Mouse (Mus musculus) olfactory bulb, adult 2 months (tissue): ENCODE measurements around the gene Hist1h4b. TPM values are rescaled to one million over a fixed set of nuclear protein-coding genes. Genes with fewer than 3 reads are reported as not detected.
"Not testable (repeated sequence)": the region's sequence is repeated elsewhere in the genome, so short reads cannot be mapped to it uniquely, and the experiment has no call there.

ENCODE experiments used
- H3K27ac ChIP-seq: fragments of 200-500 bp; 2 replicates; pipeline ENCODE4 v1.5.1; 2012; ENCODE audit warnings: low read depth, low read length; ENCODE audit not compliant: insufficient read depth
- H3K4me1 ChIP-seq: fragments of 200-500 bp; 2 replicates; pipeline ENCODE4 v1.6.1; 2012; ENCODE audit warnings: low read length; ENCODE audit not compliant: control insufficient read depth, insufficient read depth
- H3K4me3 ChIP-seq: fragments of 200-500 bp; 2 replicates; pipeline ENCODE4 v1.5.1; 2012; ENCODE audit warnings: mild to moderate bottlenecking, low read depth, low read length, moderate library complexity; ENCODE audit not compliant: insufficient read depth
- CTCF ChIP-seq: fragments of 200-500 bp; IDR thresholded peaks from 2 replicates; pipeline ENCODE4 v1.5.1; 2012; ENCODE audit warnings: low read depth, mild to moderate bottlenecking, low read length, moderate library complexity; ENCODE audit not compliant: insufficient read depth
- POLR2A ChIP-seq: fragments of 200-500 bp; IDR thresholded peaks from 2 replicates; pipeline ENCODE4 v1.6.1; 2012; ENCODE audit warnings: mild to moderate bottlenecking, low read depth, low read length, moderate library complexity; ENCODE audit not compliant: insufficient read depth
- WGBS: fragments of 180-500 bp; shearing (Covaris S2); methylation state at CpG from one replicate; pipeline ENCODE4 v1.1.7; 2018; 5-methylcytosine and 5-hydroxymethylcytosine counted together
- polyA plus RNA-seq: library from polyadenylated mRNA; stranded (reverse); fragments of >200 nt; gene quantifications from 2 replicates; pipeline ENCODE4 v1.2.4, GENCODE M21; 2012; ENCODE audit warnings: low replicate concordance; ENCODE audit not compliant: missing spikeins, insufficient read depth, insufficient read length

Gene Hist1h4b
- polyA plus RNA-seq, 1 experiment: not detected

- H3K4me1 ChIP-seq: peaks cover 3% of the 10 kb centered on the region; the same call in 1 of the 2 replicates
- no peak for TF ChIP-seq CTCF
- no peak for TF ChIP-seq POLR2A
- no peak overlapping the region for H3K4me3 ChIP-seq
- H3K27ac ChIP-seq: no peak overlapping the region
Measured at GRCm38 (mm10) chr13:23766772-23767171, 10.0 kb downstream of the Hist1h4b start.

DNA sequence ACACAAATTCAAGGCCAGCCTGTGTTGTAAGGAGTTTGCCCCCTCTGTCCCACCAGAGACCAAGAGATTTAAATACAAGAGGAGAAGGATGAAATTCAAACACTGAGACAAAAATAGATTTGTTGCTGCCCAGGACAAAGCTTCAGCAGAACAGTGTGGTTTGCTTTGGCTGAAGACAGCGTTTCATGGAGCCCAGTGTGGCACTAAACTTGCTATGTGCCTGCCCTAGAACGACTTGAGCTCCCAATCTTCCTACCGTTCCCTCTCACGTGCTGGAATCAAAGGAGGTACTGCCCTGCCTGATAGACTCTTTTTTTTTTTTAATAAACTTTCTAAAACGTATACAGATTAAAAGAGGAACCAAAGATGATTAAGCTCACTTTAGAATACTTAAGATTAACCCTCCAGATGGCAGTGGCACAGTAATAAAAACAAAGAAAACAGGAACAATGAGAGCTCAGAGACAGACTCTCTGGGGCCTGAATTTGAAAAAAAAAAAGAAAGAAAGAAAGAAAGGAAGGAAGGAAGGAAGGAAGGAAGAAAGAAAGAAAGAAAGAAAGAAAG, 12.1 kb downstream of the Hist1h4b start:
- 45% methylated on average over 5 of the region's 5 CpGs for WGBS
- Histone ChIP-seq H3K4me3 (no peak overlapping the region), H3K27ac (no peak overlapping the region), H3K4me1 (peaks cover 6% of the 10 kb centered on the region)
- no peak for TF ChIP-seq POLR2A
- no peak for TF ChIP-seq CTCF

DNA sequence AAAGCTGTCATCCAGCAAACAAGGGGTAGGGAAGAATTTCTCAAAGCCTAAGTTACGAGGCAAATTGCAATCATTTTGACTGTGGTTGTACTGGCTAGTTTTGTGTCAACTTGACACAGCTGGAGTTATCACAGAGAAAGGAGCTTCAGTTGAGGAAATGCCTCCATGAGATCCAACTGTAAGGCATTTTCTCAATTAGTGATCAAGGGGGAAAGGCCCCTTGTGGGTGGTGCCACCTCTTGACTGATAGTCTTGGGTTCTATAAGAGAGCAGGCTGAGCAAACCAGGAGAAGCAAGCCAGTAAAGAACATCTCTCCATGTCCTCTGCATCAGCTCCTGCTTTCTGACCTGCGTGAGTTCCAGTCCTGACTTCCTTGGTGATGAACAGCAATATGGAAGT, 12.8 kb downstream of the Hist1h4b start, which contains the start of gene Trim38:
TSS of gene Trim38 (plus strand) at position 301 of the 400 bp plus-strand sequence.
- H3K4me3 ChIP-seq, H3K27ac ChIP-seq, H3K4me1 ChIP-seq: not testable (repeated sequence)
- 92% methylated on average over 2 of the region's 2 CpGs for WGBS

GRCm38 (mm10) chr13:23772561-23773313, 15.9 kb downstream of the Hist1h4b start:
- 26% methylated on average over 21 of the region's 21 CpGs for WGBS
- no peak for TF ChIP-seq CTCF
- TF ChIP-seq POLR2A: no peak
- Histone ChIP-seq H3K4me3 (no peak overlapping the region), H3K27ac (no peak overlapping the region), H3K4me1 (peaks cover 3% of the 10 kb centered on the region)

DNA sequence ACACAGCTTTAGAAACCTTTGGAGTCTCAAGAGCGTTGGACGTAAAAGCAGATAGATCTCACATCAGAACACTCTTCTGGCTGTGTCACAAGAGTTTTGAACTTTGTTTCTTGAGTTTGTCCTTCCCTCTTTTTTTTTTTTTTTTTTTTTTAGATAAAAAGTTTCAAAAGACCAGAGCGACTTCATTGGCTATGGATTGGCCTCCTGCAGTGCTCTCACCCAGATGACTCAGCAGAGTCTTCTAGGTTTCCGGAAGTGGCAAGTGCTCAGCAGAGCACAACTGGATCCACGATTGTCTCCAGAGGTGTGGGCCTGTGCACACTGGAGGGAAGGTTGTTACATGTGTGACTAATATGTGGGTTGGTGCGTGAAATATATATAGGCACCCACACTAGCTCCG, 21.5 kb downstream of the Hist1h4b start:
- no peak overlapping the region for H3K4me3 ChIP-seq
- no peak for TF ChIP-seq CTCF
- TF ChIP-seq POLR2A: no peak
- H3K27ac ChIP-seq: no peak overlapping the region
- WGBS: 87% methylated on average over 7 of the region's 7 CpGs
- no peaks in the 10 kb centered on the region for H3K4me1 ChIP-seq

- Histone ChIP-seq H3K4me3 (no peak overlapping the region), H3K4me1 (no peaks in the 10 kb centered on the region), H3K27ac (no peak overlapping the region)
- 92% methylated on average over 4 of the region's 4 CpGs for WGBS
- TF ChIP-seq POLR2A (no peak), CTCF (no peak)
Measured at GRCm38 (mm10) chr13:23779025-23779424, 22.2 kb downstream of the Hist1h4b start.

- H3K4me3 ChIP-seq: no peak overlapping the region
- TF ChIP-seq CTCF (no peak), POLR2A (no peak)
- H3K27ac ChIP-seq: no peak overlapping the region
- 38% methylated on average over 2 of the region's 2 CpGs for WGBS
- no peaks in the 10 kb centered on the region for H3K4me1 ChIP-seq
Measured at GRCm38 (mm10) chr13:23792520-23792919, 35.7 kb downstream of the Hist1h4b start.

GRCm38 (mm10) chr13:23799405-23799804, 42.6 kb downstream of the Hist1h4b start:
- Histone ChIP-seq H3K4me1 (no peaks in the 10 kb centered on the region), H3K27ac (no peak overlapping the region), H3K4me3 (no peak overlapping the region)
- TF ChIP-seq POLR2A (no peak), CTCF (no peak)
- WGBS: 88% methylated on average over 5 of the region's 5 CpGs

GRCm38 (mm10) chr13:23804532-23804931, 47.7 kb downstream of the Hist1h4b start:
- TF ChIP-seq CTCF: no peak
- no peak for TF ChIP-seq POLR2A
- no peak overlapping the region for H3K4me3 ChIP-seq
- WGBS: 87% methylated on average over 2 of the region's 2 CpGs
- H3K4me1 ChIP-seq: no peaks in the 10 kb centered on the region
- no peak overlapping the region for H3K27ac ChIP-seq
